In genomic region chr11:118491230-118491629, GRCm38 (mm10) we compare ENCODE assay signal across 18 mouse cellular contexts.
"Had no signal": no experiment of that assay in that cellular context is flagged by ENCODE, and none has a peak within 500 bp of the region (broad histone marks: within the 10 kb centered on the region; RNA-seq: fewer than 3 reads in every experiment).

No protein-coding gene starts in this region.

- DNase-seq: kidney, adult 11 months; layer of hippocampus, adult 9-11 months had no signal

- H3K36me3 ChIP-seq: heart, embryonic 15.5 days; hindbrain, embryonic 15.5 days had no signal

- ATAC-seq: hindbrain, embryonic 16.5 days; inflammation-experienced regulatory T-cells, adult 6 months; intestine, postnatal 0 days had no signal

- H3K4me3 ChIP-seq: hindbrain, embryonic 13.5 days; hindbrain, embryonic 15.5 days; intestine, embryonic 15.5 days; kidney, embryonic 15.5 days; layer of hippocampus, adult 2 months had no signal

- H3K4me2 ChIP-seq: hindbrain, embryonic 14.5 days; hindbrain, embryonic 15.5 days had no signal

- H3K27me3 ChIP-seq: hindbrain, embryonic 13.5 days; hindbrain, embryonic 15.5 days; intestine, embryonic 15.5 days had no signal

- H3K27ac ChIP-seq: heart, embryonic 13.5 days; heart, embryonic 15.5 days; hindbrain, embryonic 12.5 days; hindbrain, embryonic 14.5 days; hindbrain, embryonic 15.5 days; intestine, embryonic 15.5 days; kidney, embryonic 15.5 days; kidney, postnatal 0 days; layer of hippocampus, adult 2 months had no signal

- H3K9me3 ChIP-seq: heart, embryonic 10.5 days; heart, embryonic 12.5 days; heart, embryonic 13.5 days; heart, embryonic 15.5 days; hindbrain, embryonic 10.5 days; hindbrain, embryonic 12.5 days; hindbrain, embryonic 13.5 days; hindbrain, embryonic 15.5 days; intestine, embryonic 15.5 days; kidney, embryonic 15.5 days had no signal

- H3K9ac ChIP-seq: heart, embryonic 12.5 days; heart, embryonic 15.5 days; hindbrain, embryonic 15.5 days; intestine, embryonic 15.5 days; kidney, embryonic 15.5 days had no signal
